Mouse (Mus musculus) limb, embryonic 14.5 days (tissue): ENCODE measurements at regions not wholly inside any gene's neighbourhood (a gene's known extent, or its start where the extent isn't known, plus 50 kb on each side); places are given as distances from the start of the nearest gene placed in this dataset.

Experiments
- ATAC-seq: fragments of 200-750 bp; cut with Nextera tagmentation; 2 replicates; pipeline ENCODE4 v1.8.0; 2017; ENCODE audit warnings: low read depth, moderate number of reproducible peaks, moderate TSS enrichment; ENCODE audit not compliant: low FRiP score
- DNase-seq: peaks from one replicate; pipeline ENCODE4 v3.0.0-alpha.2; 2015; ENCODE audit warnings: low spot score
- H3K27ac ChIP-seq: fragments of 300-500 bp; sonication (generic); replicated peaks from 2 replicates; pipeline ENCODE4 v1.5.1; 2014; ENCODE audit warnings: low read depth, mild to moderate bottlenecking, low read length, moderate library complexity, mixed read lengths
- H3K27me3 ChIP-seq: fragments of 300-500 bp; sonication (generic); 2 replicates; pipeline ENCODE4 v1.6.1; 2014; ENCODE audit warnings: low read length, mixed read lengths; ENCODE audit not compliant: control insufficient read depth, insufficient read depth
- H3K36me3 ChIP-seq: fragments of 300-500 bp; sonication (generic); 2 replicates; pipeline ENCODE4 v1.6.1; 2014; ENCODE audit warnings: mild to moderate bottlenecking, low read length, moderate library complexity, mixed read lengths; ENCODE audit not compliant: control insufficient read depth, insufficient read depth
- H3K4me1 ChIP-seq: fragments of 300-500 bp; sonication (generic); 2 replicates; pipeline ENCODE4 v1.6.1; 2014; ENCODE audit warnings: antibody characterized with exemption, low read length, mixed read lengths; ENCODE audit not compliant: control insufficient read depth, insufficient read depth
- H3K4me2 ChIP-seq: fragments of 300-500 bp; sonication (generic); replicated peaks from 2 replicates; pipeline ENCODE4 v1.6.1; 2014; ENCODE audit warnings: low read depth, mild to moderate bottlenecking, low read length, moderate library complexity; ENCODE audit not compliant: severe bottlenecking
- H3K4me3 ChIP-seq: fragments of 300-500 bp; sonication (generic); replicated peaks from 2 replicates; pipeline ENCODE4 v1.5.1; 2014; ENCODE audit warnings: low read length
- H3K9ac ChIP-seq: fragments of 300-500 bp; sonication (generic); 2 replicates; pipeline ENCODE4 v1.6.1; 2014; ENCODE audit warnings: mild to moderate bottlenecking, low read depth, low read length, moderate library complexity; ENCODE audit not compliant: severe bottlenecking
- H3K9me3 ChIP-seq: fragments of 300-500 bp; sonication (generic); 2 replicates; pipeline ENCODE4 v1.6.1; 2016; ENCODE audit warnings: low read length; ENCODE audit not compliant: control insufficient read depth
- POLR2A ChIP-seq: fragments of 200-500 bp; IDR thresholded peaks from 2 replicates; pipeline ENCODE4 v1.8.0; 2012; ENCODE audit warnings: inconsistent platforms, mild to moderate bottlenecking, moderate library complexity, borderline replicate concordance; ENCODE audit not compliant: insufficient read depth, insufficient read length; ENCODE audit errors: extremely low read depth
- WGBS: fragments of 180-500 bp; shearing (Covaris S2); extraction: QIAGEN DNeasy Blood & Tissue Kit; methylation state at CpG from one replicate; pipeline ENCODE4 v1.1.7; 2014; 5-methylcytosine and 5-hydroxymethylcytosine counted together

- WGBS: 67% methylated on average over 5 of the region's 5 CpGs
- DNase-seq (no peak), ATAC-seq (no peak)
- Histone ChIP-seq H3K9me3 (no peaks in the 10 kb centered on the region), H3K4me2 (no peak overlapping the region), H3K4me1 (0 out of 2 replicates have a peak, but pooled peaks cover 6% of the 10 kb centered on the region), H3K4me3 (no peak overlapping the region), H3K36me3 (no peaks in the 10 kb centered on the region), H3K27me3 (no peaks in the 10 kb centered on the region), H3K27ac (no peak overlapping the region), H3K9ac (no peak overlapping the region)
- TF ChIP-seq POLR2A: no peak
Observed at GRCm38 (mm10) chr17:26363853-26364532, 50.6 kb upstream of the Neurl1b start.
